Mouse (Mus musculus) intestine, embryonic 14.5 days (tissue): ENCODE results near the gene Hoxd10. TPM values are rescaled to one million over a fixed set of nuclear protein-coding genes. Genes with fewer than 3 reads are reported as not detected.

ENCODE experiments used
- ATAC-seq: fragments of 200-750 bp; cut with Nextera tagmentation; replicated peaks from 2 replicates; pipeline ENCODE4 v1.8.0; 2017; ENCODE audit warnings: low read depth, moderate number of reproducible peaks, moderate TSS enrichment, moderate library complexity; ENCODE audit not compliant: low FRiP score, low TSS enrichment
- DNase-seq: peaks from one replicate; pipeline ENCODE4 v3.0.0-alpha.2; 2018; ENCODE audit warnings: low spot score
- H3K27ac ChIP-seq: fragments of 300-500 bp; sonication (generic); 2 replicates; pipeline ENCODE4 v1.5.1; 2014; ENCODE audit warnings: low read depth, mild to moderate bottlenecking, control low read depth
- H3K27me3 ChIP-seq: fragments of 300-500 bp; sonication (generic); replicated peaks from 2 replicates; pipeline ENCODE4 v1.6.1; 2014; ENCODE audit warnings: low read length, control low read depth; ENCODE audit not compliant: control insufficient read depth, insufficient read depth
- H3K36me3 ChIP-seq: fragments of 300-500 bp; sonication (generic); 2 replicates; pipeline ENCODE4 v1.6.1; 2014; ENCODE audit warnings: low read length, control low read depth; ENCODE audit not compliant: control insufficient read depth, insufficient read depth
- H3K4me1 ChIP-seq: fragments of 300-500 bp; sonication (generic); replicated peaks from 2 replicates; pipeline ENCODE4 v1.6.1; 2014; ENCODE audit warnings: low read length, control low read depth, mixed read lengths; ENCODE audit not compliant: control insufficient read depth, insufficient read depth
- H3K4me2 ChIP-seq: fragments of 300-500 bp; sonication (generic); 2 replicates; pipeline ENCODE4 v1.6.1; 2014; ENCODE audit warnings: low read length
- H3K4me3 ChIP-seq: fragments of 300-500 bp; sonication (generic); 2 replicates; pipeline ENCODE4 v1.5.1; 2014; ENCODE audit warnings: low read depth, low read length, control low read depth, mixed read lengths
- H3K9ac ChIP-seq: fragments of 300-500 bp; sonication (generic); 2 replicates; pipeline ENCODE4 v1.6.1; 2014; ENCODE audit warnings: mild to moderate bottlenecking, low read length
- H3K9me3 ChIP-seq: fragments of 300-500 bp; sonication (generic); 2 replicates; pipeline ENCODE4 v1.6.1; 2016; ENCODE audit warnings: low read length, control low read depth; ENCODE audit not compliant: control insufficient read depth
- WGBS: fragments of 180-500 bp; shearing (Covaris S2); extraction: QIAGEN DNeasy Blood & Tissue Kit; methylation state at CpG from one replicate; pipeline ENCODE4 v1.1.7; 2014; 5-methylcytosine and 5-hydroxymethylcytosine counted together
- polyA plus RNA-seq: library from polyadenylated mRNA; unstranded; fragments of >200 nt; fragmentation: Nextera tagmentation; extraction: Ambion mirVana; gene quantifications from 2 replicates; pipeline ENCODE4 v1.2.1, GENCODE M21; 2014

Hoxd10 gene
- polyA plus RNA-seq, result 7.8 and 13.7 TPM in 2 replicates

DNA sequence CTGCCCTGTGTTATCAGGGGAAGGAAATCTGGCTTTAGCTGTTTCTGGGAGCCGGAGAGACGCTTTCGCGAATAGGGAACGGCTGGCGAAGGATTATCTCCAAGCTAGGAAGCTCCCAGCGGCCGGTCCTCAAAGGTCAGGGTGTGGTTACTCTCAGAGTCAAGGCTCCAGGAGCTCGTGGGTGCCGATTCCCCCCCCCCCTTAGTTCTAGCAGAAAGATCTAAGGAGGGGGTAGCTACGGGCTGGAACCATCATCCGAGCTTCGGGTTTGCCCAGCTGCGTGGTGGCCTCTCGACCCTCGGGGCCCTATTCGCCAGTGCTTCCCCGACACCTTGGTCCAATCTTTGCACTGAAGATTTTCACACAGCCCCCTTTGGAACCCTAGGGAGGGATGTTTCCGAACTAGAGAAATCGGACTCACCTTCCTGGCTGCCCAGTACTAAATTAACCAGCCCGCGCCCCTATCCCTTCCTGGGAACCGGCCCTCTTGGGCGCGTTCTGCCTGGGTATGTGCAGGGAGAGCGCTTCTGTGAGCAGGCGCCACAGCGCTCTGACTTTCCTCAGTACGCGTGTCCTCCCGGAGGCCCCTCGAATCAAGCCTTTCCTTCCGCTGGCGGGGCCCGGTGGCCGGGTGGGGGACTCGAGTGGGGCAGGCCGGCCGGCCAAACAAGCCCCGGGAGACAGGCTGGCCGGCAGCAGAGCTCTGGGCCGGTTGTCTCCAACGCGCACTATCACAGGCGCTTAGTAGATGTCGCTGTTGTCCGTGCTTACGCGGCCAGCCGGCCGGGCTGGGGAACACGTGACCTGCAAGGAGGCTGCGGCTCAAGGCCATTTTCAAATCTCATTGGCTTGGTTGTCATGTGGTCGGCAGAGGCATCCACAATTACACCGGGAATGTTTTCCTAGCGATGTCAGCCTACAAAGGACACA lies at the start of gene Hoxd10:
TSS of gene Hoxd10 (plus strand) at position 903 of the 930 bp plus-strand sequence.
- Histone ChIP-seq H3K4me3 (peak within 1 kb of the TSS; percentile 30), H3K36me3 (no peaks in the 10 kb centered on the region), H3K9ac (peak within 1 kb of the TSS; percentile 53), H3K4me2 (peak within 1 kb of the TSS; percentile 41), H3K27me3 (peaks cover 100% of the 10 kb centered on the region), H3K4me1 (no peaks in the 10 kb centered on the region), H3K9me3 (no peaks in the 10 kb centered on the region), H3K27ac (peak within 1 kb of the TSS; percentile 57)
- 2% methylated on average over 56 of the region's 56 CpGs for WGBS
- DNase-seq (no peak), ATAC-seq (peak; percentile 75)

DNA sequence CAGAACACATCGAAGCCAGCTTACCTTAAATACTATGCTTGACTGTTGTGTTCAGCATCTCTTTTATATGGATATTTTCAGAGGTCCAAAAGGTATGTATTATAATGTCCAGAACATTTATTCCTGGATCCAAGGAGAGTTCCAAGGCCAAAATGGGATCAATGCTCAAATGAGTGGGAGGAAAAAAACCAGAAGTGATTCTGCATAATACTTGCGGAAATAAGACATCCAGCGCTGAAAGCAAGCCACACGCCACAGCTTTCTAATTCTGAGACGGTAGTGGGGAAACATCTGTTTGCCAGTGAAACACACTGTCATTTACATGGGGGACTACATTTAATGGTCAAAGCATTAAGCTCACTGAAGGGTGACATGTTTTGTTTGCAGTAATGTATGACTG lies 49.3 kb upstream of the Hoxd10 start:
- DNase-seq (no peak), ATAC-seq (no peak)
- Histone ChIP-seq H3K9me3 (peaks cover 3% of the 10 kb centered on the region; the same call in 1 of the 2 replicates), H3K9ac (no peak overlapping the region), H3K27ac (no peak overlapping the region), H3K27me3 (peaks cover 35% of the 10 kb centered on the region), H3K4me1 (no peaks in the 10 kb centered on the region), H3K4me3 (no peak overlapping the region), H3K36me3 (no peaks in the 10 kb centered on the region), H3K4me2 (no peak overlapping the region)
- WGBS, result 58% methylated on average over 5 of the region's 5 CpGs

DNA sequence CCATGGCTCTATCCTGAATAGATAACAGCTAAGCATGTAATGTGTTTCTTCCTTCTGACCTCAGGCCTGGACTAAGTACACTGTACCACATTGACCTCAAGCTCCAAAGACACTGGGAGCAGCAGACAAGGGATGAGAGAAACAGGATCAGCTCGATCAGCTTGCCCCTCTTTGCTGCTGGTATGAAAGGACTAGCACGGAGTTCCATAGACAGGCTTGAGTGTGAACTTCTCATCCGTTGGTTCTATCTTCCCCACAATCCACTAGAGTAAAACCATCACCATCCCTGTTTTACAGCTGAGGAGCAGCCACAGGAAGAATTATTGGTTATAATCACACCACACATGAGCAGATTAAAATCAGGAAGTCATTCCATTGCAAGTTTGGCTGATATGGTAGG lies 46.1 kb upstream of the Hoxd10 start:
- H3K27me3 ChIP-seq, result peaks cover 67% of the 10 kb centered on the region
- DNase-seq (no peak), ATAC-seq (no peak)
- H3K4me3 ChIP-seq, result no peak overlapping the region
- H3K9me3 ChIP-seq, result peaks cover 3% of the 10 kb centered on the region; the same call in 1 of the 2 replicates
- H3K9ac ChIP-seq, result no peak overlapping the region
- H3K36me3 ChIP-seq, result no peaks in the 10 kb centered on the region
- no peaks in the 10 kb centered on the region for H3K4me1 ChIP-seq
- H3K27ac ChIP-seq, result no peak overlapping the region
- H3K4me2 ChIP-seq, result no peak overlapping the region
- WGBS, result 81% methylated on average over 3 of the region's 3 CpGs

DNA sequence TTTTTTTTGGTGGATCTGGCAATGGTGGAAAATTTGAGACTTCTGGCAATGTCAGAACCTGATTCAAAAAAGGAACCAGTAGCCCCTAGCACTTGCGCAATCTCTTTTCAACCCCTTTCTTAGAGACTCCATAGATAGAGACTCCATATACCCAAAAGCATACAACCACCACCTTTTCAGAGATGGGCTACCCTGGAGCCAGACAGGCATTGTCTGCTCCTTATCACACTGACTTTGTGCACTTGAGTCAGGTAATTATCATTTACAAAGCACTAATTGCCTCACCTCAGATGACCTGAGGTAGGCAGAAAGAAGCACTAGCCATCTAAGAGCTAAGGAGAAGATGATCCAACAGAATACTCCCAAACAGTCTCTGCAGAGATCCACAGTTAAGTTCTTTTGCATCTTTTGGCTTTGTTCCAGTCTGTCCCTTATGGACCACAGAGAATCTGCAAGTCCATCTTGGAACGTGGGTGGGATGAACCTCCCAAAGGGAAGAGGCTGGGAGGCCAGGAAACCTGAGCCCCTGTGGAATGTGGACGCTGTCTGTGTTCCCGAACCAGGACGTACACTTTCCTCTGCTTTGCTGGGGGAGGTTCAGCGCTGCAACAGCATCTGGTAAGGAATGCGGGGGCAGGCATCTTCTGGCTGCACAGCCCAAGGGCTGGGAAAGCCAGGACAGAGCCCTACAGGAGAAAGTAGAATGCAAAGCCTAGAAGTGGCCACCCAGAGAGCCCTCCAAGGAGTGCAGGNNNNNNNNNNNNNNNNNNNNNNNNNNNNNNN lies 44.5 kb upstream of the Hoxd10 start:
- Histone ChIP-seq H3K9me3 (peaks cover 3% of the 10 kb centered on the region; the same call in 1 of the 2 replicates), H3K4me2 (no peak overlapping the region), H3K4me1 (no peaks in the 10 kb centered on the region), H3K27me3 (peaks cover 83% of the 10 kb centered on the region), H3K27ac (no peak overlapping the region), H3K9ac (no peak overlapping the region), H3K36me3 (no peaks in the 10 kb centered on the region), H3K4me3 (no peak overlapping the region)
- no peak for ATAC-seq
- 17% methylated on average over 7 of the region's 7 CpGs for WGBS
- peak; percentile 51 for DNase-seq

DNA sequence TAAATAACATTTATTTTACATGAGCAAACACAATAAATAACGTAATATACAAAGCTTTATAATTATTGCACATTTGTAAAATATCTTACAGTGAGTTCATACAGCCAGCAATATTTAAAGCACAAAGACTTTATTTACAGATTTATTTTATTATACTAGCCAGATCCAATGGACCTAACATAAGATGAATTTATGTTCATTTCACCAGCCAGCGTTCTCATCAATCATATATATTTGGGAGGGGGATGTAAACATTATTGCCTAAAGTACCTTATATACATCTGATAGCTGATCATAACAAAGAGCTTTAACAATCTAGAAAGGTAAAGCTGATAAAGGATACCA lies 38.8 kb upstream of the Hoxd10 start:
- DNase-seq, result no peak
- Histone ChIP-seq H3K27me3 (peaks cover 96% of the 10 kb centered on the region), H3K9ac (no peak overlapping the region), H3K9me3 (no peaks in the 10 kb centered on the region), H3K27ac (no peak overlapping the region), H3K36me3 (no peaks in the 10 kb centered on the region), H3K4me1 (peaks cover 9% of the 10 kb centered on the region; the same call in 1 of the 2 replicates), H3K4me3 (no peak overlapping the region), H3K4me2 (no peak overlapping the region)
- ATAC-seq, result no peak
- 48% methylated on average over 2 of the region's 2 CpGs for WGBS

DNA sequence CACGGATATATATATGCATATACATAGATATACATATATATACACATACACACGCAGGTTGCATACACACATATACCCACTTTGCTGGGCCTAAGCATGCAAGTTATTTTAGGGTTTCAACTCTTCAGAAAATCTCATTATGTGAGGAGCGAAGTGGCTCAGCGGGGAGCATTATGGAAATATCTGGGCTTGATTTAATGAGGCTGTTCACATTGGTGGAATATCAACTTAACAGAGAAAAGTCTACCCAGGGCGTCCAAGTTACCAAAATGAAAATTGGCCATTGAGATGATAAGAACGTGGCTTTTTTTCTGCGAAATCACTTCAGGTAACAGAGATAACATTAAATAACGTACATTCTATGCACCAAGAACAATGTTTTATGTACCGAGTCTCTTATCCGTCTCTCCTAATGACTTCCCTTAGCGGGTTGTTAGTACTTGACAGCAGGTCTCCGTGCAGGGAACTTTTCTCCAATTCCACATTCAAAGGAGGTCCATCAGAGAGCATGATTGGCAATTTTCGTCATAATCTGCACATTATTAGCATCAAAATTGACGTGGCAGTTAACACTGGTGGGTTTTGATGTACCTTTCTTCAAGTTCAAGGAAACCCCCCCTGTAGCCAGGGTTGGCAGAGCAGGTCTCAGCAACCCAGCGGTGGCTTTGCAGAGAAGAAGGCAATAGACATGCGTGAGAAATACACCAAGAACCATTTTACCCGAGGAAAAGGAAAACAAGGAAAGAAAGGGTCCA lies 37.8 kb upstream of the Hoxd10 start:
- no peak overlapping the region for H3K27ac ChIP-seq
- no peak overlapping the region for H3K4me3 ChIP-seq
- 13% methylated on average over 17 of the region's 17 CpGs for WGBS
- peaks cover 9% of the 10 kb centered on the region for H3K4me1 ChIP-seq
- ATAC-seq (no peak), DNase-seq (peak; percentile 72)
- H3K9ac ChIP-seq, result no peak overlapping the region
- H3K4me2 ChIP-seq, result no peak overlapping the region
- H3K36me3 ChIP-seq, result no peaks in the 10 kb centered on the region
- peaks cover 96% of the 10 kb centered on the region for H3K27me3 ChIP-seq
- H3K9me3 ChIP-seq, result no peaks in the 10 kb centered on the region

DNA sequence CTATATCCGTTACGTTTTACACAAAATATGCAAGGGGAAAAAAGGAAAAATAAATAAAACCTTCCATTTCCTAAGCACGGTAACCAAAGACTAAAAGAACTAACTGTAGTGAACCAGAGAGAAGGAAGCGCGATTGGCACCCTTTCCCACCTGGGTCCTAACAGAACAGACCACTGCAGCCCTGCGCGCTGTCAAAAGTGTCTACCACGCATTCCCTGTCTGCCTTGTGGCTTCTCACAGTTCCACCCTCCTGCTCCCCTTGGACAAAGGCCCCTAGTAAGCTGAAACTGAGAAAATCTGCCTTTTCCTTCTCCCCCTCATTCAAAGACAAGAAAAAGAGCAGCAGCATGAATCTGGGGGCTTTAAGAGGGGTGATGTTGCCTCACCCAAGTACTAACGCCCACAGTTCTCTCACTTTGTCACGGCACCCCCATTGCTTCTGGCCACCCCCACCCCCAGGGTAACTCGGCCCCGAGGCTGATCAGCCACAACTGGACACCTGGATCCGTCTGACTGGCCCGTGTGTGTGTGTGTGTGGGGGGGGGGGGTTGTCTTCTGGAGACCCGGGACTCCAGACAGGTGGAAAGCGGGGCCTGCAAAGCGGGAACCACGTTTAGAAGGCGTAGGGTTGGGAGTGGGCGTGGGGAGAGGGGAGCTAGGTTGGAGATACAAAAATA lies 36.8 kb upstream of the Hoxd10 start:
- peaks cover 9% of the 10 kb centered on the region for H3K4me1 ChIP-seq
- ATAC-seq (no peak), DNase-seq (peak; percentile 59)
- H3K9ac ChIP-seq, result no peak overlapping the region
- no peaks in the 10 kb centered on the region for H3K36me3 ChIP-seq
- H3K4me3 ChIP-seq, result no peak overlapping the region
- peaks cover 96% of the 10 kb centered on the region for H3K27me3 ChIP-seq
- H3K27ac ChIP-seq, result no peak overlapping the region
- H3K4me2 ChIP-seq, result peak overlapping the region; percentile 51; the same call in 1 of the 2 replicates
- WGBS, result 5% methylated on average over 20 of the region's 20 CpGs
- H3K9me3 ChIP-seq, result no peaks in the 10 kb centered on the region

DNA sequence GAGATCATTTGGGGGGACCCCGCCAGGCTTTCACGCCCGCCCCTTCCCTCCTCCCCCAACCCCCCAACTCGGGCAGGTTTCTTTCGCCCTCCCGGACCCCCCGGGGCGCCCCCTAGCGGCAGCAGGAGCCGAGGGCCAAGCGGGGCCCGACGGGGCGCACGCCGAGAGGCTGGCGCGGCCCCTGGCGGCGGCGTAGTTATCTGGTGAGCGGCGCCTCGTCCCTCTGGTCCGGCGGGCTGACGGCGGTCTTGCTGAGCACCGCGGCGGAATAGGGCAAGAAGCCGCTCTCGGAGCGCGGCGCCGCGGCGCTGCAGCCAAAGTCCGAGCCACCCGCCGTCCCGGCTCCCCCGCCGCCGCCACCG lies 36.3 kb upstream of the Hoxd10 start:
- Histone ChIP-seq H3K9ac (no peak overlapping the region), H3K27me3 (peaks cover 96% of the 10 kb centered on the region), H3K4me1 (peaks cover 9% of the 10 kb centered on the region), H3K4me3 (peak overlapping the region; percentile 25), H3K27ac (no peak overlapping the region), H3K4me2 (peak overlapping the region; percentile 51), H3K9me3 (no peaks in the 10 kb centered on the region), H3K36me3 (no peaks in the 10 kb centered on the region)
- no peak for ATAC-seq
- DNase-seq, result peak; percentile 61
- 2% methylated on average over 25 of the region's 47 CpGs for whole genome bisulfite sequencing
